Mouse (Mus musculus) liver, adult 2 months (tissue): Measurements from ENCODE around the gene Ltbp1.

ENCODE experiments used
- CTCF ChIP-seq: fragments of 200-500 bp; IDR thresholded peaks from 2 replicates; pipeline ENCODE4 v1.5.1; 2011; ENCODE audit warnings: low read depth, low read length, control low read depth
- POLR2A ChIP-seq: fragments of 200-500 bp; IDR thresholded peaks from 2 replicates; pipeline ENCODE4 v1.6.1; 2011; ENCODE audit warnings: low read length, control low read depth; ENCODE audit not compliant: insufficient read depth; ENCODE audit errors: extremely low read depth

DNA sequence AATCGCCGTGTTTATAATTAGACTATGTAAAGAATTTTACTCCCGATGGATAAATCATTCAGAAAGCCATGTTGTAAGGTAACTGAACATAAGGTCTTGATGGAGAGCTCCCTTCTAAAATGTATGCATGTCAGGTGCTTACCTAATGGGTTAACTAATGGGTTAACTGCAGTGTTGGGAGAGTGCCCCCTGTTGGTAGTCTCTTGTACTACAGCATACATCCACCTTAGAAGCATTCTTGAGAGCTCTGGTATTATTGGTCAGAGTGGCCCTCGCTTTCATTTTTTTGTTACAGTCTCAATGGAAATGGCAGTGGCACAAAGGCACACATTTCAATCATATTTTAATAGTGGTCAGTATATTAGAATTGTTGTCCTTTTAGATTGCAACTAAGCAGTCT is 364.8 kb downstream of the Ltbp1 start:
- no peak for TF ChIP-seq POLR2A
- TF ChIP-seq CTCF, result peak; percentile 54
